Mouse (Mus musculus) left cerebral cortex, postnatal 25 days (tissue): ENCODE results near the gene Olfr382. TPM values are rescaled to one million over a fixed set of nuclear protein-coding genes. Genes with fewer than 3 reads are reported as not detected.
"Not testable (repeated sequence)": the region's sequence is repeated elsewhere in the genome, so short reads cannot be mapped to it uniquely, and the experiment has no call there.

Source experiments
- DNase-seq, 2 experiments: peaks; one replicate each; pipeline ENCODE4 v3.0.0; 2022; ENCODE audit warnings: low spot score in 2 of 2, mixed read lengths in 1 of 2
- intact Hi-C: fragments of 180-260 bp; cut with DNase I; formaldehyde crosslinking; loops from one replicate; pipeline ENCODE4 v1.15.1; 2025
- total RNA-seq, 2 experiments: library from RNA; stranded (reverse); gene quantifications; 2 replicates each; pipeline ENCODE4 v1.2.3; 2021

Olfr382 gene
- total RNA-seq, result not detected

GRCm38 (mm10) chr11:73517097-73517496 is at the start of gene Olfr382:
Olfr382 (minus strand) TSS chr11:73517197.
- intact Hi-C loops, result no loop called here

GRCm38 (mm10) chr11:73528971-73529370 is 12.0 kb upstream of the Olfr382 start:
- intact Hi-C loops, DNase-seq: not testable (repeated sequence)

More at GRCm38 (mm10) chr11:73517097-73517496, at the start of gene Olfr382:
- DNase-seq, result no peak

- intact Hi-C loops, result no loop called here
- no peak for DNase-seq
Measured at GRCm38 (mm10) chr11:73491503-73491902, 25.5 kb downstream of the Olfr382 start, which contains the start of gene Olfr381. Olfr381 (minus strand) TSS chr11:73491603.

Other genes with a start within 250 kb of the Olfr382 start
- under 1 TPM; 0.25 to 0.48 TPM for gene Trpv3, start 249.8 kb downstream of the Olfr382 start, total RNA-seq
- 10 to 100 TPM in 1 of 2 experiments, 1 to 10 TPM in 1; 8.6 to 12.9 TPM for gene Aspa, start 187.6 kb downstream of the Olfr382 start, total RNA-seq
- gene Gm49340, start 187.5 kb downstream of the Olfr382 start, total RNA-seq, result not detected
- gene Spata22, start 187.5 kb downstream of the Olfr382 start, total RNA-seq, result not detected
- gene Olfr20, start 166.4 kb downstream of the Olfr382 start, total RNA-seq, result not detected
- gene Olfr376, start 146.0 kb downstream of the Olfr382 start, total RNA-seq, result not detected
- not detected for gene Olfr1, start 117.6 kb downstream of the Olfr382 start, total RNA-seq
- gene Olfr378, start 88.7 kb downstream of the Olfr382 start, total RNA-seq, result not detected
- gene Olfr380, start 59.7 kb downstream of the Olfr382 start, total RNA-seq, result not detected
- not detected for gene Olfr381, start 25.6 kb downstream of the Olfr382 start, total RNA-seq
- gene Olfr385, start 75.8 kb upstream of the Olfr382 start, total RNA-seq, result not detected
- gene Olfr384, start 81.4 kb upstream of the Olfr382 start, total RNA-seq, result not detected
- not detected for gene Zfp735, start 171.6 kb upstream of the Olfr382 start, total RNA-seq